Mouse (Mus musculus) thymus, postnatal 14 days (tissue): Measurements from ENCODE around the gene Slc27a1.
A peak's percentile ranks its signal among the peaks of the same experiment; 100 is the strongest.

Experiments
- DNase-seq: peaks from one replicate; pipeline ENCODE4 v3.0.0; 2021

Gene Slc27a1

DNA sequence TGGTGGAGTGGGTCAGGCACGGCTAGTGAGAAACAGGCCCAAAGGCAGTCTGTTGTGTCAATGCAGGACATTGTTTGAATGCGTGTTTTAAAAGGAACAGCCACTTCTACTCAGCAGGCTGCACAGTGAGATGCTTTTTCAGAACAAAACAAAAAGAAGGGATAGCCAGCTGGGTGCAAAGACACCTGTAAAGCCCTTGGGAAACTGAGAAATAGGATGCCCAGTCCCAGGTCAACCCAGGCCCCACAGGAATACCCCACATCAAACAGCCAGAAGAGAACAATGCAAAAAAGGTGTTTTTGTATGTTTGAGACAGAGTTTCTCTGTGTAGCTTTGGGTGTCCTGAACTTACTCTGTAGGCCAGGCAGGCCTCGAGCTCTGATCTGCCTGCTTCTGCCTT lies 20.1 kb downstream of the Slc27a1 start:
- no peak for DNase-seq

- DNase-seq, result peak; percentile 35
Measured at GRCm38 (mm10) chr8:71591017-71591416, 22.3 kb downstream of the Slc27a1 start.

- DNase-seq, result peak; percentile 95
Measured at GRCm38 (mm10) chr8:71591471-71592373, 23.0 kb downstream of the Slc27a1 start, which contains the start of gene Pgls. Gene Pgls, plus strand, starts transcription at chr8:71592176.

DNA sequence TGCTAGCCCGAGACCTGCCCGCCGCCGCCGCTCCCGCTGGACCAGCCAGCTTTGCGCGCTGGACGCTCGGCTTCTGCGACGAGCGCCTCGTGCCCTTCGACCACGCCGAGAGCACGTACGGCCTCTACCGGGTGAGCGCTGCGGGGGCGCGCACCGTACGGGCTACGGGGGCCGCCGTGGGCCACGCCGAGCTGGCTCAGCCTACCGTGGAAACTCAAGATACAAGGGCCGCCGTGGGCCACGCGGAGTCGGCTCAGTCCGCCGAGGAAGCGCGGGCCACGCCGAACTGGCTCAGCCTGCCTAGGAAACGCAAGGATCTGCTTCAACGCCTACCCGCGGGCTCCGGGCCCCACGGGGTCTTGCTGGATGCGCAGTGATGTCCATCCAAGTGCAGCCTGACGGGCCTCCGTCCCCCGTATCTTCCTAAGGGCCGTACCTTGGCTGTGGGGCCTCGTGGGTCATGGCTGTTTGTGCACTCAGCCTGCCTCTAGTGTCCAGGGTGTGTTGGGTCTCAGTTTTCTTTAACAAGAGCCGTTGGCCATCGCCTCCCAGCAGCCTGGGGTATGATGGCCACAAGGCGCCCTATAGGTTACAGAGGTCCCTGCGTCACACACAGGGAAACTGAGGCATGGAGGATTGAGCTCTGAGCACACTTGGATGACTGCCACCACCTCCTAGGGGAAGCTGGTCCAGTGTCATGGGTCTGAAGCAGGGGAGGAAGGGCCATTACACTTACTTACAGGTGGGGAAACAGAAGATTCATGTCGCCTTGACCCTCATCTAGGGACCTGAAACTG lies 23.9 kb downstream of the Slc27a1 start:
- DNase-seq, result peak; percentile 86

DNA sequence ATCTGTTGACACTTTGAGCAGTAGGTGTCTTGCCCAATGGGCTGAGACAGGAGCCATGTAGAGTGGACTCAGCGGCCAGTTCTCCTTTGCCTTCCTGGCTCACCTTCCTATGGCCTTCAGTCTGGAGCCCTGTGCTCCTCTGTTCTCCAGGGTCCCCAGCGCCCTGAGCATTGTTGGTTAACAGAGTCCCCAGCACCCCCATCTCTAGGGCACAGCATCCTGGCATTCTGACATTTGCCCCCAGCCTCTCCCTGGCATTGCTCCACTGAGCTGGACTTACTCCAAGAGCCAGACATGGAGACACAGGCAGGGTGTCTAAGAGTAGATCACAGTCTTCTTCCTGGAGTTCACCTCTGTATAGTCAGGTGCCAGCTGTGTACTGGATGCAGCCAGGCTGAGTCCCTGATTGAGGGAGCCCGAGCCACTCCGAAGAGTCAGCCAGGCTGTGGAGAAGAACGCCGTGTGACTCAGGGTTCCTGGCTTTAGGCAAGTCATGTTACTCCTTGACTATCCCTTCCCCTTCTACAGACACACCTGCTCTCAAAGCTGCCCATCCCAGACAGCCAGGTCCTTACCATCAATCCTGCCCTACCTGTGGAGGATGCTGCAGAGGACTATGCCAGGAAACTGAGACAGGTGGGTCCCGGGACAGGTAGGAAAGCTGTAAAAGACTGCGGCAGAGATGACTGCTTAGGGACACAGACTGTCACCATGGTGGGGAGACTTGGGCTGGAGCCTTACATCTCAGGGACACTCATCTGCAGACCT lies 25.1 kb downstream of the Slc27a1 start:
- no peak for DNase-seq

DNA sequence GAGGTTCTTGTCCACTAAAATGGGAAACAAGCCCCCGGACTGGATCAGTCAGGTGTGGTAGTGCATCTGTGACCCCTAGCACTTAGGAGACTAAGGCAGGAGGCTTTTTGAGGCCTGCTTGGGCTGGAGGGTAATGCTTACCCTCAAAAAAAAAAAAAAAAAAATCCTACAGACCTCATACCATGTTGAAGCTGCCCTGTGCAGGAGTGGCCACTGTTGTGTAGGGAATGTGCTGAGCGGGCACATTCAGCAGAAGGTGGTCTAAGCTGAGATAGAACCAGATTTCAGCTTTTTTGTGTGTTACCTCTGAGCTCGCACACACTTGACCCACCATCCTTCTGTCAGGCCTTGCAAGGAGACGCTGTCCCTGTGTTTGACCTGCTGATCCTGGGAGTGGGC lies 25.6 kb downstream of the Slc27a1 start:
- DNase-seq, result no peak

GRCm38 (mm10) chr8:71595862-71596261 lies 27.2 kb downstream of the Slc27a1 start:
- DNase-seq, result peak; percentile 94

GRCm38 (mm10) chr8:71596384-71596783 lies 27.7 kb downstream of the Slc27a1 start:
- DNase-seq, result no peak

GRCm38 (mm10) chr8:71596798-71597197 lies 28.1 kb downstream of the Slc27a1 start:
- DNase-seq, result peak; percentile 41

GRCm38 (mm10) chr8:71597451-71597850 lies 28.8 kb downstream of the Slc27a1 start, which contains the start of gene Fam129c:
Gene Fam129c, plus strand, starts transcription at chr8:71597648.
- no peak for DNase-seq

- no peak for DNase-seq
Measured at GRCm38 (mm10) chr8:71598375-71598774, 29.7 kb downstream of the Slc27a1 start.

- DNase-seq, result no peak
Measured at GRCm38 (mm10) chr8:71598841-71599240, 30.2 kb downstream of the Slc27a1 start.

GRCm38 (mm10) chr8:71601939-71602665 lies 33.4 kb downstream of the Slc27a1 start:
- peak; percentile 75 for DNase-seq

DNA sequence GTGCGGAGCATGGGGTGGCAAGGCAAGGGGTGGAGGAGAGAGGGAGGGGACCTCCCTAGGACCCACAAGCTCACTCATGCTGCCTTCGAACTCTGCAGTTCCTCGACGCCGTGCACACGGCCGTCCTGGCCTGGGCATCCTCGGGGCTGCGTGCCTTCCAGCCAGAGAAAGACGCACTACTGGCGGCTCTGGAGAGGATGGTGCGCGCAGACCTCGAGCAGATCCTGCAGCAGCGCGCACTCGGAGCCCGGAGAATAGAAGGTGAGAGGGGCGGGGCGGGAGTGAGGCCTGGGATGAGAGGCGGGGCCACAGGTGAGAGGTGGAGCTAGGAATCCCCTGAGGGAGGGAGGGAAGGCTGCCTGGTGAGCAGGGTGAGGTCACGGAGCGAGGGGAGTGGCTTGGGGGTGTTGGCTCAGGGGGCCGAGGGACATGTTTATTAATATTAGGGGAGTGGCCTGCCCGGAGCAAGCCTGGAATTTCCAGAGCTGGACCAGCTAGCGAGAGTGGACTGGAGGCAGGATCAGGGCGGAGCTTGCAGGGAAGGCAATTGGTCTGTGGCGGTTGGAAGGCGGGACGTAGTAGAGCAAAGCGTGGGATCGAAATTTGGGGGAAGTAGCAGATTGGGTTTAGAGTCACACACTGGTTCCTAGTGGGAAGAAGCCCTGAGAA lies 34.1 kb downstream of the Slc27a1 start:
- peak; percentile 42 for DNase-seq

- DNase-seq, result no peak
Measured at GRCm38 (mm10) chr8:71604021-71604420, 35.3 kb downstream of the Slc27a1 start.

- DNase-seq, result peak; percentile 97
Measured at GRCm38 (mm10) chr8:71610822-71611651, 42.4 kb downstream of the Slc27a1 start, which contains the start of gene Colgalt1. Gene Colgalt1, plus strand, starts transcription at chr8:71610998.

- no peak for DNase-seq
Measured at GRCm38 (mm10) chr8:71612141-71612540, 43.5 kb downstream of the Slc27a1 start.

- DNase-seq, result no peak
Measured at GRCm38 (mm10) chr8:71613418-71613817, 44.7 kb downstream of the Slc27a1 start.

DNA sequence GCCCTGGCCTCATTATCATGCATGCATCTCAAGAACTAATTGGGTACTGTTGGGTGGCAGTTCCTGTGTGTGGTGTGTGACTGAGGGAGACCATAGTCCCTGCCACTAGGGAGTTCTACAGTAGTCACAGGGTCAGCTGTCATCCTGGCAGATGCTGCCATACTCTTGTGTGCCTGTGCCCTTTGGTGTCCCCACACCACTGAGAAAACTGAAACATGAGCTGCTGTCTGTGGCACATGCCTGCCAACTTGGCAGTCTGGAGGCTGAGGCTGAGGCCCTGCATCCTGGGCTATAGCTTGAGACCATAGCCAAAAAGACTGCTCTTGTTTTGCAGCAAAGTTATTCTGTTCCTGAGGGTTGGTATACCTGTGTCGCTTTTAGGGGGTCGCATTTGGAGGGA lies 51.1 kb downstream of the Slc27a1 start:
- no peak for DNase-seq

- no peak for DNase-seq
Measured at GRCm38 (mm10) chr8:71625088-71625487, 56.4 kb downstream of the Slc27a1 start.

DNA sequence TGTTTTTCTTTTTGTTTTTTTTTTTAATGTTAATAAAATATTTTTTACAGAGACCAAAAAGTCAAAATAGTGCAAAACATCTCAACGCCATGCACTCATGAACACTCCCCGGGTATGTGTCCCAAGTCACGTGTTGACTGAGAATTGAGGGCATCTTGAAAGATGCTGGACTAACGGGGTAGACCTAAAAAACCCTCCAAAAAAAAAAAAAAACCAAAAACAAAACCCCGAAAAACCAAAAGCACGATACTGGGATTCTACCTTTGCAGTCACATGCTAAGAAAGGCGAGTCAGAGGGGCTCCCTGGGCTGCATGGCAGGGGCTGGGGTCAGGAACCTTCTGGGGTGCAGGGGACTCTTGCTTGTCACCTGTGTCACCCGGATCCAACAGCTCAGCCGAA lies 58.1 kb downstream of the Slc27a1 start:
- DNase-seq, result no peak
